Mouse (Mus musculus): ENCODE data around the gene Csf1.
"Not testable (repeated sequence)": the region's sequence is repeated elsewhere in the genome, so short reads cannot be mapped to it uniquely, and the experiment has no call there.

Gene Csf1

GRCm38 (mm10) chr3:107748260-107748955 is 11.9 kb downstream of the Csf1 start:
- no peak for DNase-seq (ENCODE audit: low spot score)

- DNase-seq (ENCODE audit: low spot score) = no peak
Measured at GRCm38 (mm10) chr3:107746026-107746425, 14.2 kb downstream of the Csf1 start.

- no peak for DNase-seq (ENCODE audit: low spot score)
Measured at GRCm38 (mm10) chr3:107743650-107744049, 16.6 kb downstream of the Csf1 start.

GRCm38 (mm10) chr3:107743107-107743506 is 17.2 kb downstream of the Csf1 start:
- DNase-seq (ENCODE audit: low spot score) = no peak

- DNase-seq (ENCODE audit: low spot score) = no peak
Measured at GRCm38 (mm10) chr3:107742071-107742710, 18.1 kb downstream of the Csf1 start.

- DNase-seq (ENCODE audit: low spot score) = no peak
Measured at GRCm38 (mm10) chr3:107741387-107741786, 18.9 kb downstream of the Csf1 start.

GRCm38 (mm10) chr3:107740578-107741207 is 19.6 kb downstream of the Csf1 start:
- DNase-seq (ENCODE audit: low spot score) = no peak

GRCm38 (mm10) chr3:107739966-107740365 is 20.3 kb downstream of the Csf1 start:
- no peak for DNase-seq (ENCODE audit: low spot score)

- DNase-seq (ENCODE audit: low spot score) = no peak
Measured at GRCm38 (mm10) chr3:107739456-107739855, 20.8 kb downstream of the Csf1 start.

GRCm38 (mm10) chr3:107738620-107739019 is 21.6 kb downstream of the Csf1 start:
- DNase-seq (ENCODE audit: low spot score) = no peak

GRCm38 (mm10) chr3:107737609-107738190 is 22.6 kb downstream of the Csf1 start:
- no peak for DNase-seq (ENCODE audit: low spot score)

- not testable (repeated sequence) for DNase-seq (ENCODE audit: low spot score)
Measured at GRCm38 (mm10) chr3:107735620-107736019, 24.6 kb downstream of the Csf1 start.

- no peak for DNase-seq (ENCODE audit: low spot score)
Measured at GRCm38 (mm10) chr3:107733329-107733728, 26.9 kb downstream of the Csf1 start.

GRCm38 (mm10) chr3:107730236-107730635 is 30.0 kb downstream of the Csf1 start:
- no peak for DNase-seq (ENCODE audit: low spot score)

GRCm38 (mm10) chr3:107728509-107728908 is 31.8 kb downstream of the Csf1 start:
- no peak for DNase-seq (ENCODE audit: low spot score)

GRCm38 (mm10) chr3:107715971-107716370 is 44.3 kb downstream of the Csf1 start:
- no peak for DNase-seq (ENCODE audit: low spot score)

- no peak for DNase-seq (ENCODE audit: low spot score)
Measured at GRCm38 (mm10) chr3:107714276-107714933, 45.9 kb downstream of the Csf1 start.

GRCm38 (mm10) chr3:107712081-107712480 is 48.2 kb downstream of the Csf1 start:
- no peak for DNase-seq (ENCODE audit: low spot score)

GRCm38 (mm10) chr3:107709156-107709555 is 51.1 kb downstream of the Csf1 start:
- DNase-seq (ENCODE audit: low spot score) = no peak

GRCm38 (mm10) chr3:107707239-107707638 is 53.0 kb downstream of the Csf1 start:
- DNase-seq (ENCODE audit: low spot score) = no peak

- DNase-seq (ENCODE audit: low spot score) = no peak
Measured at GRCm38 (mm10) chr3:107706164-107706563, 54.1 kb downstream of the Csf1 start.

- no peak for DNase-seq (ENCODE audit: low spot score)
Measured at GRCm38 (mm10) chr3:107704371-107704705, 55.9 kb downstream of the Csf1 start.

Measured in spleen, adult 12 weeks (tissue).